Comparison of ENCODE assay signal across 9 mouse cellular contexts in genomic region chr14:46723828-46724227, GRCm38 (mm10). TPM values are rescaled to one million over a fixed set of nuclear protein-coding genes. Genes with fewer than 3 reads are reported as not detected.
DNase-seq lines count a peak whose midpoint lies in the region; ATAC-seq and TF ChIP-seq lines count a peak whose summit lies in the region.
"Had no signal": no experiment of that assay in that cellular context is flagged by ENCODE, and none has a peak within 500 bp of the region (broad histone marks: within the 10 kb centered on the region; RNA-seq: fewer than 3 reads in every experiment).

No protein-coding gene starts in this region.

- intact Hi-C loops in gastrocnemius, postnatal 36 days (cut with DNase I): loop anchor here (2.0 to 5.0 kb wide), 3 partner anchors 732 to 952 kb away; no protein-coding TSS in a partner anchor

- no peak overlapping the region for H3K4me2 ChIP-seq in hindbrain, embryonic 14.5 days (replicated peaks)

- peak; percentile 10 for DNase-seq in gastrocnemius, adult 18-20 months (ENCODE audit: low spot score)
- DNase-seq in gastrocnemius, postnatal 10 days: no peak
- DNase-seq in 3134 (ENCODE audit: extremely low read depth, insufficient read length, low spot score): peak; percentile 28
- DNase-seq in brain, embryonic 18.5 days (ENCODE audit: low read depth, low spot score): peak; percentile 28
- peak; percentile 93 for DNase-seq in hindbrain, embryonic 14.5 days (ENCODE audit: low spot score)
- peak; percentile 39 for DNase-seq in neural tube, embryonic 10.5 days (ENCODE audit: extremely low spot score, low spot score)
- no peak for DNase-seq in thymus, adult 2 months
- no peak for DNase-seq in gastrocnemius, postnatal 36 days

- 41% methylated on average over 3 of the region's 3 CpGs for WGBS in hindbrain, embryonic 14.5 days
- WGBS in thymus, adult 2 months: 51% methylated on average over 3 of the region's 3 CpGs

- H3K36me3 ChIP-seq in hindbrain, embryonic 14.5 days (replicated peaks; ENCODE audit: control insufficient read depth, insufficient read depth): no peaks in the 10 kb centered on the region
- no peaks in the 10 kb centered on the region for H3K36me3 ChIP-seq in thymus, adult 2 months (ENCODE audit: control insufficient read depth, insufficient read depth, low read length)

- no peaks in the 10 kb centered on the region for H3K4me1 ChIP-seq in hindbrain, embryonic 14.5 days (replicated peaks; ENCODE audit: control insufficient read depth, insufficient read depth, low read length)
- no peaks in the 10 kb centered on the region for H3K4me1 ChIP-seq in thymus, adult 2 months (replicated peaks; ENCODE audit: control insufficient read depth, insufficient read depth, low read length)

- TF ChIP-seq CTCF in thymus, adult 2 months (IDR thresholded peaks at IDR 0.05; ENCODE audit: borderline replicate concordance, control insufficient read depth, extremely low read depth, insufficient read depth, low read length, poor library complexity): no peak

- no peaks in the 10 kb centered on the region for H3K27me3 ChIP-seq in hindbrain, embryonic 14.5 days (ENCODE audit: control insufficient read depth, insufficient read depth, low read length)
- H3K27me3 ChIP-seq in thymus, adult 2 months (ENCODE audit: control insufficient read depth, insufficient read depth, low read length): no peaks in the 10 kb centered on the region

- H3K4me3 ChIP-seq in hindbrain, embryonic 14.5 days (replicated peaks; ENCODE audit: low read length): no peak overlapping the region
- H3K4me3 ChIP-seq in thymus, adult 2 months (ENCODE audit: control insufficient read depth, insufficient read depth, low read length): no peak overlapping the region

- peak; percentile 62; the same call in 1 of the 2 replicates for ATAC-seq in hindbrain, embryonic 14.5 days (ENCODE audit: low FRiP score)

- no peak for TF ChIP-seq POLR2A in thymus, adult 2 months (IDR thresholded peaks at IDR 0.05; ENCODE audit: control insufficient read depth, extremely low read depth, insufficient read depth, low read length, poor library complexity)

- H3K9ac ChIP-seq in hindbrain, embryonic 14.5 days: no peak overlapping the region

- H3K27ac ChIP-seq in hindbrain, embryonic 14.5 days: no peak overlapping the region
- H3K27ac ChIP-seq in thymus, adult 2 months (ENCODE audit: control insufficient read depth, insufficient read depth, low read length): no peak overlapping the region

- H3K9me3 ChIP-seq in hindbrain, embryonic 14.5 days (ENCODE audit: control insufficient read depth, low read length): no peaks in the 10 kb centered on the region

RNA-seq across cellular contexts. Expression of gene Cdkn3, which starts 36.5 kb away (rescaled TPM):
- total RNA-seq in gastrocnemius, adult 18-20 months (2021): not detected
- total RNA-seq in gastrocnemius, postnatal 10 days (2021): 1 to 10 TPM; 4.0 to 5.8 TPM
- polyA plus RNA-seq in hindbrain, embryonic 14.5 days (2014; fragmentation: Nextera tagmentation; extraction: Ambion mirVana): 10.9 and 12.9 TPM in 2 replicates
- polyA plus RNA-seq in thymus, adult 2 months (2012; rRNA removed): 8.2 and 8.3 TPM in 2 replicates
- under 1 TPM; 0.30 to 0.59 TPM for total RNA-seq in gastrocnemius, postnatal 36 days (2021)
- total RNA-seq: layer of hippocampus, adult 18-20 months had no signal

Comparison
In these comparisons a context has a peak if more than half of its experiments do, and no peak if none do; other contexts are left out.
1. DNase-seq: peak in gastrocnemius, adult 18-20 months (single experiment), 3134 (single experiment), brain, embryonic 18.5 days (single experiment), hindbrain, embryonic 14.5 days (single experiment) and neural tube, embryonic 10.5 days (single experiment); none in gastrocnemius, postnatal 10 days (single experiment), thymus, adult 2 months (single experiment) and gastrocnemius, postnatal 36 days (0 of 2).